Mouse (Mus musculus) midbrain, embryonic 13.5 days (tissue): ENCODE data around the gene Sod1. TPM values are rescaled to one million over a fixed set of nuclear protein-coding genes. Genes with fewer than 3 reads are reported as not detected.

Experiments
- ATAC-seq: fragments of 200-750 bp; cut with Nextera tagmentation; 2 replicates; pipeline ENCODE4 v1.8.0; 2017; ENCODE audit warnings: mild to moderate bottlenecking, moderate TSS enrichment, moderate library complexity
- H3K27ac ChIP-seq: fragments of 300-500 bp; sonication (generic); 2 replicates; pipeline ENCODE4 v1.5.1; 2015; ENCODE audit warnings: inconsistent platforms, mild to moderate bottlenecking, moderate library complexity
- H3K27me3 ChIP-seq: fragments of 300-500 bp; sonication (generic); 2 replicates; pipeline ENCODE4 v1.6.1; 2015; ENCODE audit warnings: mild to moderate bottlenecking, inconsistent platforms
- H3K36me3 ChIP-seq: fragments of 300-500 bp; sonication (generic); 2 replicates; pipeline ENCODE4 v1.6.1; 2015; ENCODE audit warnings: mild to moderate bottlenecking, inconsistent platforms
- H3K4me1 ChIP-seq: fragments of 300-500 bp; sonication (generic); replicated peaks from 2 replicates; pipeline ENCODE4 v1.6.1; 2015; ENCODE audit warnings: inconsistent platforms
- H3K4me2 ChIP-seq: fragments of 300-500 bp; sonication (generic); replicated peaks from 2 replicates; pipeline ENCODE4 v1.6.1; 2015; ENCODE audit warnings: moderate library complexity, mild to moderate bottlenecking, inconsistent platforms
- H3K4me3 ChIP-seq: fragments of 300-500 bp; sonication (generic); replicated peaks from 2 replicates; pipeline ENCODE4 v1.5.1; 2015; ENCODE audit warnings: mild to moderate bottlenecking, inconsistent platforms
- H3K9ac ChIP-seq: fragments of 300-500 bp; sonication (generic); replicated peaks from 2 replicates; pipeline ENCODE4 v1.6.1; 2015; ENCODE audit warnings: mild to moderate bottlenecking, inconsistent platforms
- H3K9me3 ChIP-seq: fragments of 300-500 bp; sonication (generic); 2 replicates; pipeline ENCODE4 v1.6.1; 2016; ENCODE audit warnings: mild to moderate bottlenecking, inconsistent platforms
- WGBS: fragments of 180-500 bp; shearing (Covaris S2); methylation state at CpG from one replicate; pipeline ENCODE4 v1.1.7; 2015; 5-methylcytosine and 5-hydroxymethylcytosine counted together
- polyA plus RNA-seq: library from polyadenylated mRNA; unstranded; fragments of >200 nt; fragmentation: Nextera tagmentation; extraction: Ambion mirVana; gene quantifications from 2 replicates; pipeline ENCODE4 v1.2.1, GENCODE M21; 2015

Sod1 gene
- polyA plus RNA-seq, 1 experiment from 2014 or later, result 826 TPM

DNA sequence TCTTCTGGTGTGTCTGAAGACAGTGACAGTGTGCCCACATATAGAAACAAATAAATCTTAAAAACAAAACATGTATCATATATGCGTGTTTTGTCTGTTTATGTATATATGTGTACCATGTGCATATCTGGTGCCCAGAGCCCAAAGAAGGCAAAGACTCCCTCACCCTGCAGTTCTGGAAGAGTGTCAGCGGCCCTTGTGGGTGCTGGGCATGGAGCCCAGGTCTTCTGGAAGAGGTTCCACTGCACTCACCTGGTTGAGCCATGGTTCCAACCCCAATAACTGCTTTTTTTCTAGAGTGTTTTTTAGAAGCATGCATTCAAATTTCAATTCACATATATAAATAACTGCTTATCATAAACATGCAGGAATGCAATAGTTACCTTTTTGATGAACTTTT is 41.2 kb downstream of the Sod1 start:
- no peaks in the 10 kb centered on the region for H3K27me3 ChIP-seq
- H3K36me3 ChIP-seq, result peaks cover 43% of the 10 kb centered on the region
- 100% methylated on average over 2 of the region's 2 CpGs for WGBS
- 0 out of 2 replicates have a peak, but pooled peaks cover 3% of the 10 kb centered on the region for H3K4me1 ChIP-seq
- ATAC-seq, result no peak
- no peak overlapping the region for H3K27ac ChIP-seq
- no peak overlapping the region for H3K4me3 ChIP-seq
- H3K9ac ChIP-seq, result no peak overlapping the region
- no peak overlapping the region for H3K4me2 ChIP-seq
- no peaks in the 10 kb centered on the region for H3K9me3 ChIP-seq

DNA sequence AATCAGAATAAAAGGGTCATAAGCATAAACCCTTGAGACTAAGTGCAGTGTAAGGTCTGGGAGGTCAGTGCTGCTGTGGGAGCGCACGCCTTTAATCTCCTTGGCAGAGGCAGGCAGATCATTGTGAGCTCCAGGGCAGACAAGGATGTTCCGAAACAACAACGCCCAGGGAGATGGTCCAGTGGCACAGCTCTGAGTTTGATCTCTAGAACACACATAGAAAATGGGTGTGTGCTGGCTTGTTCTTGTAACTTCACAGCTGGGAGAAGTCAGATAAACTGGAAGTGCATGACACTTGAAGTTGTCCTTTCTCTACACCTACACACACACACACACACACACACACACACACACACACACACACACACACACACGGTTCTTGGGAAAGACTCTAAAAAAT is 43.5 kb downstream of the Sod1 start:
- no peak for ATAC-seq
- H3K27me3 ChIP-seq, result no peaks in the 10 kb centered on the region
- H3K9me3 ChIP-seq, result no peaks in the 10 kb centered on the region
- no peak overlapping the region for H3K4me3 ChIP-seq
- no peak overlapping the region for H3K4me2 ChIP-seq
- no peak overlapping the region for H3K27ac ChIP-seq
- 74% methylated on average over 5 of the region's 5 CpGs for WGBS
- peaks cover 29% of the 10 kb centered on the region for H3K36me3 ChIP-seq
- no peak overlapping the region for H3K9ac ChIP-seq
- H3K4me1 ChIP-seq, result 0 out of 2 replicates have a peak, but pooled peaks cover 3% of the 10 kb centered on the region

DNA sequence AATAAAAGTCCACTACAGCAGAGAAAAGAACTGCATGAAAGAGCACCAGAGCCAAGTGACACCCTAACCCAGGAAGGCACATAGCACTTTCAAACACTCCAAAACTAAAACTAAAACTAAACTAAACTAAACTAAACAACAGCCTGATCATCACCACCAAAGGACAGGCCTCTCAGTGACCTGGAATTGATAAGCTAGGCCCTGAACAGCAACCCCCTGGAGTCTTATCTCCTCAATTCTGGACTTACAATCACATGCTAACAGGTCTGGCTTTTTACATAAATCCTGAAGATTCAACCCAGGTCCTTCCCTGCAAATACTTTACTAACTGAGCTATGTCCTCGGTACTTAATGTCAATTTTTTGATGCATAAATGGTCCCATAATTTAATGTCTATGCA is 44.6 kb downstream of the Sod1 start:
- no peak overlapping the region for H3K9ac ChIP-seq
- H3K4me1 ChIP-seq, result 0 out of 2 replicates have a peak, but pooled peaks cover 3% of the 10 kb centered on the region
- H3K4me3 ChIP-seq, result no peak overlapping the region
- WGBS, result 74% methylated on average over 1 of the region's 1 CpGs
- no peaks in the 10 kb centered on the region for H3K27me3 ChIP-seq
- H3K27ac ChIP-seq, result no peak overlapping the region
- no peaks in the 10 kb centered on the region for H3K9me3 ChIP-seq
- no peak overlapping the region for H3K4me2 ChIP-seq
- ATAC-seq, result no peak
- H3K36me3 ChIP-seq, result peaks cover 18% of the 10 kb centered on the region

DNA sequence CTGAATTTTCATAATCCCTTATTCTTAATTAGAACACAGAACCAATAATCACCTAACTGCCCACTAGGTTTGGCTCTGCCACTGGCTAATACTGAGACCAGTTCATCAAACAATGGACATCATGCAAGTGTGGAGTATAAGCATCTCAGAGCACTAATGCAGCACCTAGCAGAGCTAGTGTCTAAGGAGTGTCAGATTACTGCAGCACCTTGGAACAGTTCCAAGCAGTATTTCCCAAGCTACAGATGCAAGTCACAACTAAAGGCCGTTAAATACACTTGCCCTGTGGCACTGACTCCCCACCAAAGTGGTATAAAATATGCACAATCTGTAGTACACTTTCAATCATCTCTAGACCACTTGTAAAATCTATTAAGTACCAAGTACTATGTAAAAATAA is 46.0 kb downstream of the Sod1 start:
- no peak for ATAC-seq
- Histone ChIP-seq H3K9me3 (no peaks in the 10 kb centered on the region), H3K27me3 (no peaks in the 10 kb centered on the region), H3K27ac (no peak overlapping the region), H3K4me1 (0 out of 2 replicates have a peak, but pooled peaks cover 3% of the 10 kb centered on the region), H3K9ac (no peak overlapping the region), H3K4me2 (no peak overlapping the region), H3K36me3 (peaks cover 3% of the 10 kb centered on the region), H3K4me3 (no peak overlapping the region)
- WGBS, result 46% methylated on average over 1 of the region's 1 CpGs

DNA sequence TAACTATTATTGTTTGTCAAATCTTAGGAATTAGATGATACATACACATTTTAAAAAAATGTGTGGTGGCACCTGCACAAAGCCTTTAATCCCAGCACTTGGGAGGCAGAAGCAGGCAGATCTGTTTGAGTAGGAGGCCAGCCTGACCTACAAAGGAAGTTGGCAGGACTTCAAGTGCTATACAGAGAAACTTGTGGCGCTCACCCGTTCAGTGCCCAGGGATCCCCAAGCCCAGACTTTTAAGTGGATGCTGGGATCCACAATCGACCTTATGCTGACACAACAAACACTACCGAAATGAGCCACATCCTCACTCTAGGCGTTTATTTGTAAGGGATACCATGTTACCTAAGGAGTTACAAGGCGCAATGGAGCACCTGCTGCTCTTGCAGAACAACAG is 55.0 kb downstream of the Sod1 start:
- H3K4me3 ChIP-seq, result no peak overlapping the region
- no peak for ATAC-seq
- no peaks in the 10 kb centered on the region for H3K27me3 ChIP-seq
- H3K9me3 ChIP-seq, result no peaks in the 10 kb centered on the region
- peaks cover 15% of the 10 kb centered on the region for H3K4me1 ChIP-seq
- no peak overlapping the region for H3K4me2 ChIP-seq
- H3K36me3 ChIP-seq, result no peaks in the 10 kb centered on the region
- 86% methylated on average over 6 of the region's 6 CpGs for WGBS
- H3K9ac ChIP-seq, result no peak overlapping the region
- H3K27ac ChIP-seq, result no peak overlapping the region

Other genes with a start within 250 kb of the Sod1 start
- 26.5 and 30.4 TPM in 2 replicates for gene Tiam1, start 77.0 kb upstream of the Sod1 start, polyA plus RNA-seq
- gene Scaf4, start 63.7 kb downstream of the Sod1 start, polyA plus RNA-seq, result 25.1 and 29.4 TPM in 2 replicates
- gene Hunk, start 165.3 kb downstream of the Sod1 start, polyA plus RNA-seq, result 6.5 and 8.5 TPM in 2 replicates